Mouse (Mus musculus): ENCODE results near the gene Ndufaf2. TPM values are rescaled to one million over a fixed set of nuclear protein-coding genes. Genes with fewer than 3 reads are reported as not detected.

Gene Ndufaf2
- total and polyA plus RNA-seq, 3 experiments, result 37.1 to 117 (median 51.2) TPM

DNA sequence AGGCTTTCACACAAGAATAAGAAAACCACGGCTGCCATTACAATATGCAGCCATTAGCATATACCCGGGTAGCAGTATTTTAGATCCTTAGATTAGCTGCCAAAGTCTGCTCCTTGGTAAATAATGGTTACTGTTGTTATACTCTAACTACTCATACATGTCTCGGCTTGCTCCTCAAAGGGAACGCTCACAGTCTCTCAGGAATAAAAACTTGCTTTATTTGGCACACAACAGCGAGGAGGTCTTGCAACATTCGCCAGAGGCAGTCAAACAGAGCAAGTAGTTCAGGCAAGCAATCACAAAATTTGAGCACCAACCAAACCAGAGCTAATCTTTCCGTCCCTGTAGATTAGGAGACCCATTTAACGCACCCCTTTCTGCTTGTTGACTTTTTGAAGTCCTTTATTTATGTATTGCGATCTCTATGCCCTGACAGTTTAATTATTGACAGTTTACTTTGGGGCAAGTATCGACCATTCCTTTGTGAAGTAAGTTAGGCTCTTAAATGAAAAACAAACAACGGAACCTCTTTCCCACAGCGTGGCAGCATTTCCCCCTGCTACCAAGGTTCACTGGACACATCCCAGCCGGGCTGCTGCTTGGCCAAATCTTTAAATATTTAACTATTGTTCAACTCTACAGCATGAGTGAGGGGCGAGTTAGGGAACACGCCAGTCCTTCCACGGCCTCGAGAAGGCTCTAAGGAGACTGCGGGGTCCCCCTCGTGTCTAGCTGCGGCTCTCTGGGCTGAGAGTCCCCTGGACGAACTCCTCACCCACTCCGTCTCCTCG is 114.8 kb downstream of the Ndufaf2 start:
- H3K4me3 ChIP-seq (replicated peaks in 1 of 3; ENCODE audit: low read depth in 2 of 3, low read length in 2 of 3, poor library complexity in 1 of 3), result peak overlapping the region; percentile 81 to 96 (median 95)
- peaks cover 8 to 30% of the 10 kb centered on the region in 2 experiments for H3K36me3 ChIP-seq (replicated peaks in 1 of 2; ENCODE audit: control insufficient read depth in 1 of 2, insufficient read depth in 1 of 2, low read length in 1 of 2)
- H3K79me2 ChIP-seq (replicated peaks; ENCODE audit: control insufficient read depth, extremely low read depth, insufficient read depth, poor library complexity, severe bottlenecking), result peaks cover 27% of the 10 kb centered on the region
- no peak for TF ChIP-seq JUND (conservative IDR thresholded peaks at IDR 0.05; ENCODE audit: low read depth, low read length)
- no peak for TF ChIP-seq GABPA (IDR thresholded peaks at IDR 0.05; ENCODE audit: insufficient replicate concordance, low read depth, low read length)
- TF ChIP-seq MAX (IDR thresholded peaks at IDR 0.05; ENCODE audit: low read length), result no peak
- TF ChIP-seq SMC3 (IDR thresholded peaks at IDR 0.05; ENCODE audit: low read depth, low read length), result peak; percentile 19; the same call in 1 of the 2 replicates
- no peak for TF ChIP-seq ZNF384 (IDR thresholded peaks at IDR 0.05; ENCODE audit: low read depth, low read length)
- peak; percentile 17 for TF ChIP-seq RAD21 (IDR thresholded peaks at IDR 0.05; ENCODE audit: low read depth, low read length)
- peak in 1 of 2 experiments; percentile 47; a peak in 2 of 4 replicates for TF ChIP-seq CTCF (conservative IDR thresholded peaks at IDR 0.05 in 1 of 2, IDR thresholded peaks at IDR 0.05 in 1 of 2; ENCODE audit: low read depth in 2 of 2, low read length in 2 of 2)
- peak; percentile 28 for DNase-seq (ENCODE audit: extremely low read depth)
- H3K4me1 ChIP-seq (ENCODE audit: control insufficient read depth in 1 of 2, insufficient read depth in 2 of 2), result peaks cover 5 to 52% of the 10 kb centered on the region in 2 experiments; a peak in 3 of 4 replicates
- no peaks in the 10 kb centered on the region for H3K9me3 ChIP-seq (replicated peaks; ENCODE audit: low read length)
- in situ Hi-C loops (cut with MboI; ENCODE audit: low pct_ligation_motif_present, low pct_unique_long_range_greater_than_20kb, low sequenced_read_pairs) (loop anchor here (5.0 kb wide), 1 partner anchor 151 kb away; no protein-coding TSS in a partner anchor), dilution Hi-C loops (cut with MboI; ENCODE audit: extremely low pct_ligation_motif_present, extremely low pct_unique_long_range_greater_than_20kb, low sequenced_read_pairs) (no loop called here)
- peak overlapping the region; percentile 79 for H3K4me2 ChIP-seq (ENCODE audit: insufficient read depth, low read depth, poor library complexity, severe bottlenecking)
- H3K9ac ChIP-seq (ENCODE audit: insufficient read depth, low read depth), result peak overlapping the region; percentile 95
- no peaks in the 10 kb centered on the region for H3K27me3 ChIP-seq (replicated peaks)
- H3K27ac ChIP-seq (ENCODE audit: insufficient read depth, low read depth), result peak overlapping the region; percentile 62; the same call in 1 of the 2 replicates

DNA sequence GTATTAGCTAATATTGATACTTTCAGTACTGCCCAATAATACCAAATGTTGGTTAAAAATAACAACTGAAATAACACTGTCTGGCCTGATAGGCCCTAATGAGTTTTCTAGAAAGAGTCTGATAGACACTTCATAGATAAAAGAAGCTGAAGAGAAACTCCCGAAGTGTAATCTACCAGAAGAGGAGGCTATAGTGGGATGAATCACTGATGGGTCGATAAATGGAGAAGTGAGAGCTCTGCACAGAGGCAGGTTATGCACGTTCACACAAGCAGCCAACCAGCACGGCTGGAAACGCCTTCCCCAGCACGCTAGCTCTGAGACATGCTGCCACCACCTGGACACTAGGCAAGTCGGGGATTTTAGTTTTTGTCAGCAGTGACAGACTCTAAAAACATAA is 117.1 kb downstream of the Ndufaf2 start:
- dilution Hi-C loops (cut with MboI; ENCODE audit: extremely low pct_ligation_motif_present, extremely low pct_unique_long_range_greater_than_20kb, low sequenced_read_pairs) (no loop called here), in situ Hi-C loops (cut with MboI; ENCODE audit: low pct_ligation_motif_present, low pct_unique_long_range_greater_than_20kb, low sequenced_read_pairs) (loop anchor here (5.0 kb wide), 1 partner anchor 149 kb away; no protein-coding TSS in a partner anchor)
- DNase-seq (ENCODE audit: extremely low read depth), result peak; percentile 95
- Histone ChIP-seq H3K27me3 (replicated peaks) (no peaks in the 10 kb centered on the region), H3K4me2 (ENCODE audit: insufficient read depth, low read depth, poor library complexity, severe bottlenecking) (no peak overlapping the region), H3K79me2 (replicated peaks; ENCODE audit: control insufficient read depth, extremely low read depth, insufficient read depth, poor library complexity, severe bottlenecking) (peaks cover 27% of the 10 kb centered on the region), H3K9ac (ENCODE audit: insufficient read depth, low read depth) (no peak overlapping the region), H3K27ac (ENCODE audit: insufficient read depth, low read depth) (no peak overlapping the region), H3K36me3 (replicated peaks in 1 of 2; ENCODE audit: control insufficient read depth in 1 of 2, insufficient read depth in 1 of 2, low read length in 1 of 2) (peaks cover 0 to 9% of the 10 kb centered on the region in 2 experiments), H3K4me1 (ENCODE audit: control insufficient read depth in 1 of 2, insufficient read depth in 2 of 2) (peaks cover 5 to 35% of the 10 kb centered on the region in 2 experiments; a peak in 3 of 4 replicates), H3K4me3 (replicated peaks in 1 of 3; ENCODE audit: low read depth in 2 of 3, low read length in 2 of 3, poor library complexity in 1 of 3) (no peak overlapping the region), H3K9me3 (replicated peaks; ENCODE audit: low read length) (no peaks in the 10 kb centered on the region)
- TF ChIP-seq GABPA (IDR thresholded peaks at IDR 0.05; ENCODE audit: insufficient replicate concordance, low read depth, low read length), result no peak
- peak; percentile 83 for TF ChIP-seq ETS1 (conservative IDR thresholded peaks at IDR 0.05; ENCODE audit: low read depth, low read length)
- TF ChIP-seq PAX5 (IDR thresholded peaks at IDR 0.05; ENCODE audit: low read length), result no peak
- TF ChIP-seq CTCF (conservative IDR thresholded peaks at IDR 0.05 in 1 of 2, IDR thresholded peaks at IDR 0.05 in 1 of 2; ENCODE audit: low read depth in 2 of 2, low read length in 2 of 2), result peak; percentile 10 to 84; a peak in 2 of 4 replicates
- no peak for TF ChIP-seq UBTF (IDR thresholded peaks at IDR 0.05; ENCODE audit: low read depth, low read length)
- TF ChIP-seq RAD21 (IDR thresholded peaks at IDR 0.05; ENCODE audit: low read depth, low read length), result peak; percentile 88
- peak; percentile 88 for TF ChIP-seq SMC3 (IDR thresholded peaks at IDR 0.05; ENCODE audit: low read depth, low read length)
- peak; percentile 72; the same call in 1 of the 2 replicates for TF ChIP-seq MAZ (IDR thresholded peaks at IDR 0.05; ENCODE audit: low read depth, low read length)
- TF ChIP-seq TCF12 (IDR thresholded peaks at IDR 0.05; ENCODE audit: low read depth, low read length), result peak; percentile 71
- peak; percentile 80; the same call in 1 of the 2 replicates for TF ChIP-seq MEF2A (IDR thresholded peaks at IDR 0.05; ENCODE audit: borderline replicate concordance, low read depth, low read length)
- TF ChIP-seq POLR2AphosphoS2 (IDR thresholded peaks at IDR 0.05; ENCODE audit: low read depth, low read length), result 0 out of 2 replicates have a peak, but pooled peaks have one; percentile 33
- TF ChIP-seq MYC (IDR thresholded peaks at IDR 0.05; ENCODE audit: low read depth, low read length), result peak; percentile 85
- peak; percentile 91 for TF ChIP-seq EP300 (IDR thresholded peaks at IDR 0.05; ENCODE audit: low read length)
- TF ChIP-seq ZC3H11A (IDR thresholded peaks at IDR 0.05; ENCODE audit: low read depth, low read length), result peak; percentile 52
- TF ChIP-seq ZKSCAN1 (IDR thresholded peaks at IDR 0.05; ENCODE audit: borderline replicate concordance, low read depth, low read length), result no peak
- TF ChIP-seq RCOR1 (conservative IDR thresholded peaks at IDR 0.05; ENCODE audit: low read depth, low read length), result peak; percentile 85; the same call in 1 of the 2 replicates
- peak; percentile 98 for TF ChIP-seq BHLHE40 (IDR thresholded peaks at IDR 0.05; ENCODE audit: low read depth, low read length)
- TF ChIP-seq JUND (conservative IDR thresholded peaks at IDR 0.05; ENCODE audit: low read depth, low read length), result peak; percentile 68; the same call in 1 of the 2 replicates
- no peak for TF ChIP-seq KAT2A (IDR thresholded peaks at IDR 0.05; ENCODE audit: insufficient replicate concordance, low read length)
- TF ChIP-seq MAFK (IDR thresholded peaks at IDR 0.05; ENCODE audit: insufficient replicate concordance, low read length), result no peak
- TF ChIP-seq JUN (IDR thresholded peaks at IDR 0.05; ENCODE audit: insufficient read depth, low read depth, low read length), result no peak; the same call in 1 of the 2 replicates
- peak; percentile 77 for TF ChIP-seq MAX (IDR thresholded peaks at IDR 0.05; ENCODE audit: low read length)
- TF ChIP-seq HCFC1 (IDR thresholded peaks at IDR 0.05; ENCODE audit: low read depth, low read length), result no peak; the same call in 1 of the 2 replicates
- no peak for TF ChIP-seq USF2 (conservative IDR thresholded peaks at IDR 0.05; ENCODE audit: low read depth, low read length)
- peak; percentile 84 for TF ChIP-seq MXI1 (IDR thresholded peaks at IDR 0.05; ENCODE audit: low read depth, low read length)
- TF ChIP-seq CHD2 (IDR thresholded peaks at IDR 0.05; ENCODE audit: low read length), result 0 out of 2 replicates have a peak, but pooled peaks have one; percentile 29
- TF ChIP-seq NELFE (IDR thresholded peaks at IDR 0.05; ENCODE audit: low read depth, low read length), result no peak

Measured in CH12.LX (cell line).